Mouse (Mus musculus): ENCODE results near the gene Abraxas2. TPM values are rescaled to one million over a fixed set of nuclear protein-coding genes. Genes with fewer than 3 reads are reported as not detected.

The Abraxas2 gene
- total and polyA plus RNA-seq, 3 experiments = 30.1 to 31.1 TPM; not detected in 1

DNA sequence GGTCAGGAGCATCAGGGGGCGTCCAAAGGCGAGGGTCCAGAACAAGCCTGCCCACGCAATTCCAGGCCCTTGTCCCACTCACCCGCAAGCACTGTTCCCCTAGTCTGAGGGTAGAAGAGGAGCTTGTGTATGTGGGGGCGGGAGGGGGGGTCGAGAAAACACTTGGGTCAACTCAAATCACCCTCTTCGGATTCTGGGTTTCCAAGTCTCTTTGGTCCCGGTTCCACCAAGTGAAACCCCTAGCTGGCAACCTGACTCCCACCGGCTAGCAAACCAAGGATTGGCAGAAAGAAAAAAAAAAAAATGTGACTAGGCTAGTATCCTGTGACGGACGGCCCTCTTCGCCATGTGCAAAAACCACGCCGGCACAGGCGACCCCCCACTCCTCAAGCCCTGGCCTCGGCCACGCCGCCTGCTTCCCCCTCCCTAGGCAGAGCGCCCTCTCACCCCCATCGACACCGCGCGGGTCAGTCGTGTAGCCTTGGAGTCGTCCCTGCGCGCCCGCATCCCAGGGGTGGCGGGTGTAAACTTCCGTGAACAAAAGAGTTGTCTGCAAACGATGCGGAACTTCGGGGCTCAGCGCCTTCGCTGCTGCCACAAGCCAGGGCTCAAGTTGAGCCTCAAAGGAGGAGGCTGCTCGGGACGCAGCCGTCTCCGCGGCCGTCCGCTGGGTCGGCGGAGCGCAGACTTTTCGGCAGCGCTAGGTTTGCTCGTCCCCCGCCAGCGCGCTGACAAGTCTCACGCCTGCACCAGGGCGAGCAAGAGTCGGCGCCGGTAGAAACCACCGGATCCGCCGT lies 46.2 kb upstream of the Abraxas2 start (continued):
- TF ChIP-seq MEF2A (IDR thresholded peaks at IDR 0.05; ENCODE audit: extremely low read depth, insufficient replicate concordance, low read depth, low read length, poor library complexity, severe bottlenecking) (no peak), SIN3A (IDR thresholded peaks at IDR 0.05; ENCODE audit: low read length) (0 out of 2 replicates have a peak, but pooled peaks have one; percentile 5), CHD1 (IDR thresholded peaks at IDR 0.05; ENCODE audit: low read depth, low read length) (peak; percentile 2; the same call in 1 of the 2 replicates), MAZ (IDR thresholded peaks at IDR 0.05; ENCODE audit: low read depth, low read length) (0 out of 2 replicates have a peak, but pooled peaks have one; percentile 33), MXI1 (IDR thresholded peaks at IDR 0.05; ENCODE audit: low read depth, low read length) (peak; percentile 67), ETS1 (IDR thresholded peaks at IDR 0.05; ENCODE audit: low read depth, low read length) (no peak), E2F4 (IDR thresholded peaks at IDR 0.05; ENCODE audit: borderline replicate concordance, low read depth, low read length) (no peak), POLR2AphosphoS2 (IDR thresholded peaks at IDR 0.05; ENCODE audit: low read length) (no peak; the same call in 1 of the 2 replicates), JUND (IDR thresholded peaks at IDR 0.05; ENCODE audit: low read depth, low read length) (no peak), USF1 (IDR thresholded peaks at IDR 0.05; ENCODE audit: low read depth, low read length) (no peak), MYB (IDR thresholded peaks at IDR 0.05; ENCODE audit: low read depth, low read length) (no peak), GABPA (IDR thresholded peaks at IDR 0.05; ENCODE audit: low read depth, low read length) (no peak)

DNA sequence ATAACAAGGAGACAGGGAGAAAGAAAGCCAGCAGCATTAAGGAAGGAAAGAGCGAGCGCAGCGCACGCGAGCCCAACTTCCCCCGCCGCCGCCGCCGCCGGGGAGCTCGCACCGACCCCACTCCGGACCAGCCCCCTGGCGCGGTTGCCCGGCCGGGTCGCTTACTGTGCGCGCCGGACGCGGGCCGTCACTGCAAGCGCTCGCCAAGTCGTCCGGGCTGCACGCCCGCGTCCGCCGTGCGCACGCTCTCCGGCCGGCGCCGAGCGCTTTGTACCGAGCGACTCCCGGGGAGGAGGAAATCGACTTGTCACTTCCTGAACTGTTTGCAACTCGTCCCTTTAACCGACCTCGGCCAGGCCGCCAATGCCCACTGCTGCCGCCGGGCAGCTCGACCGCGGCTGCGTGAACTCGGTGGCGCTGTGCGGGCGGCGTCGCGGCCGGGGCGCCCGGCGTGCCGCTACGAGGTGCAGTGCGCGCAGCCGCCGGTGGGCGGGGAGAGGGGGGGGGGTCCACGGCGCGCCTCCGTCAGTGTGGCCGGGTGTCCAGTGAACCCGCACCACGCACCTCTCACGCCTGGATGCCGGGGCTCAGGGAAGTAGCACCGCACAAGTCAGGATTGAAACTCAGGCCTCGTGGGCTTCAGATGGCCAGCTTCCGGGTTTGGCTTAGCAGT lies 45.5 kb upstream of the Abraxas2 start, which contains the start of gene Fam53b:
Gene Fam53b, minus strand, starts transcription at position 471 of the 673 bp plus-strand sequence.
- peaks cover 2 to 5% of the 10 kb centered on the region in 2 experiments; a peak in 3 of 4 replicates for H3K4me1 ChIP-seq (ENCODE audit: control insufficient read depth in 1 of 2, insufficient read depth in 2 of 2, low read length in 2 of 2)
- no peaks in the 10 kb centered on the region for H3K9me3 ChIP-seq (replicated peaks; ENCODE audit: insufficient read depth, low read length)
- H3K36me3 ChIP-seq (ENCODE audit: control insufficient read depth in 1 of 2, insufficient read depth in 2 of 2, low read length in 2 of 2) = peaks cover 0 to 6% of the 10 kb centered on the region in 2 experiments; a peak in 2 of 4 replicates
- peak; percentile 65 for DNase-seq (ENCODE audit: low read depth, low spot score)
- peak within 1 kb of the TSS; percentile 74 to 91 for H3K4me3 ChIP-seq (ENCODE audit: control insufficient read depth in 1 of 2, insufficient read depth in 1 of 2, low read depth in 2 of 2, low read length in 2 of 2)
- TF ChIP-seq E2F4 (IDR thresholded peaks at IDR 0.05; ENCODE audit: borderline replicate concordance, low read depth, low read length) (no peak), ELF1 (IDR thresholded peaks at IDR 0.05; ENCODE audit: low read depth, low read length) (peak; percentile 72), ZKSCAN1 (IDR thresholded peaks at IDR 0.05; ENCODE audit: low read depth, low read length) (no peak), NELFE (IDR thresholded peaks at IDR 0.05; ENCODE audit: low read depth, low read length) (peak; percentile 45), POLR2A (IDR thresholded peaks at IDR 0.05; ENCODE audit: control insufficient read depth in 1 of 2, insufficient read depth in 1 of 2, low read depth in 1 of 2, low read length in 2 of 2, poor library complexity in 1 of 2) (peak; percentile 54 to 73; a peak in 3 of 4 replicates), MXI1 (IDR thresholded peaks at IDR 0.05; ENCODE audit: low read depth, low read length) (peak; percentile 62; the same call in 1 of the 2 replicates), ZMIZ1 (IDR thresholded peaks at IDR 0.05; ENCODE audit: low read depth, low read length) (peak; percentile 21; the same call in 1 of the 2 replicates), MAX (IDR thresholded peaks at IDR 0.05; ENCODE audit: low read length) (no peak; the same call in 1 of the 2 replicates), NRF1 (IDR thresholded peaks at IDR 0.05; ENCODE audit: insufficient read depth, low read depth, low read length, poor library complexity, severe bottlenecking) (peak; percentile 56; the same call in 1 of the 2 replicates), UBTF (IDR thresholded peaks at IDR 0.05; ENCODE audit: borderline replicate concordance, insufficient read depth, low read depth, low read length) (0 out of 2 replicates have a peak, but pooled peaks have one; percentile 59), CTCF (IDR thresholded peaks at IDR 0.05 in 2 of 3, conservative IDR thresholded peaks at IDR 0.05 in 1 of 3; ENCODE audit: control insufficient read depth in 1 of 3, insufficient read depth in 1 of 3, low read depth in 2 of 3, low read length in 3 of 3, poor library complexity in 1 of 3, severe bottlenecking in 1 of 3) (no peak), MAZ (IDR thresholded peaks at IDR 0.05; ENCODE audit: low read depth, low read length) (peak; percentile 43; the same call in 1 of the 2 replicates), MEF2A (IDR thresholded peaks at IDR 0.05; ENCODE audit: extremely low read depth, insufficient replicate concordance, low read depth, low read length, poor library complexity, severe bottlenecking) (no peak), TBP (IDR thresholded peaks at IDR 0.05; ENCODE audit: low read depth, low read length) (0 out of 2 replicates have a peak, but pooled peaks have one; percentile 5), MYC (IDR thresholded peaks at IDR 0.05; ENCODE audit: low read depth, low read length) (peak; percentile 62; the same call in 1 of the 2 replicates), JUND (IDR thresholded peaks at IDR 0.05; ENCODE audit: low read depth, low read length) (no peak), TAL1 (IDR thresholded peaks at IDR 0.05; ENCODE audit: low read length) (no peak), MAFK (IDR thresholded peaks at IDR 0.05; ENCODE audit: borderline replicate concordance, low read depth, low read length) (no peak), SIN3A (IDR thresholded peaks at IDR 0.05; ENCODE audit: low read length) (peak; percentile 52; the same call in 1 of the 2 replicates)
- peaks cover 39% of the 10 kb centered on the region for H3K79me2 ChIP-seq (ENCODE audit: control insufficient read depth, insufficient read depth, low read length, poor library complexity)
- peak within 1 kb of the TSS; percentile 59 for H3K27ac ChIP-seq (ENCODE audit: control insufficient read depth, low read depth, low read length)
- peak within 1 kb of the TSS; percentile 82 for H3K9ac ChIP-seq (ENCODE audit: control insufficient read depth, low read depth, low read length, poor library complexity, severe bottlenecking)
- no peaks in the 10 kb centered on the region for H3K27me3 ChIP-seq (ENCODE audit: control insufficient read depth in 1 of 2, insufficient read depth in 2 of 2, low read length in 2 of 2)
